Mouse (Mus musculus) megakaryocyte, embryonic 14.5 days (primary cell): ENCODE measurements around the gene Cela3b. TPM values are rescaled to one million over a fixed set of nuclear protein-coding genes. Genes with fewer than 3 reads are reported as not detected.

Experiments used
- H3K27me3 ChIP-seq: replicated peaks from 2 replicates; pipeline ENCODE3; 2012; ENCODE audit warnings: inconsistent platforms
- H3K36me3 ChIP-seq: replicated peaks from 2 replicates; pipeline ENCODE3; 2012; ENCODE audit warnings: low read length, inconsistent platforms, mixed read lengths
- H3K4me1 ChIP-seq: 2 replicates; pipeline ENCODE4 v1.6.1; 2012; ENCODE audit warnings: inconsistent platforms
- H3K4me3 ChIP-seq: replicated peaks from 2 replicates; pipeline ENCODE3; 2012; ENCODE audit warnings: moderate library complexity, mild to moderate bottlenecking, inconsistent platforms
- H3K9me3 ChIP-seq: 2 replicates; pipeline ENCODE4 v1.6.1; 2012; ENCODE audit warnings: inconsistent platforms
- FLI1 ChIP-seq: IDR thresholded peaks from 2 replicates; pipeline ENCODE4 v1.6.1; 2012; ENCODE audit warnings: low read length, inconsistent platforms, mixed read lengths
- GATA1 ChIP-seq: IDR thresholded peaks from 3 replicates; pipeline ENCODE4 v1.6.1; 2012; ENCODE audit warnings: mixed read lengths, low read length, inconsistent platforms, borderline replicate concordance
- polyA plus RNA-seq: library from polyadenylated mRNA; stranded (reverse); fragments of >175 nt; gene quantifications from 2 replicates; pipeline ENCODE4 v1.2.3, GENCODE M21; 2012; ENCODE audit warnings: low replicate concordance; ENCODE audit not compliant: insufficient read depth

Gene Cela3b
- polyA plus RNA-seq, 1 experiment = 0.47 TPM

DNA sequence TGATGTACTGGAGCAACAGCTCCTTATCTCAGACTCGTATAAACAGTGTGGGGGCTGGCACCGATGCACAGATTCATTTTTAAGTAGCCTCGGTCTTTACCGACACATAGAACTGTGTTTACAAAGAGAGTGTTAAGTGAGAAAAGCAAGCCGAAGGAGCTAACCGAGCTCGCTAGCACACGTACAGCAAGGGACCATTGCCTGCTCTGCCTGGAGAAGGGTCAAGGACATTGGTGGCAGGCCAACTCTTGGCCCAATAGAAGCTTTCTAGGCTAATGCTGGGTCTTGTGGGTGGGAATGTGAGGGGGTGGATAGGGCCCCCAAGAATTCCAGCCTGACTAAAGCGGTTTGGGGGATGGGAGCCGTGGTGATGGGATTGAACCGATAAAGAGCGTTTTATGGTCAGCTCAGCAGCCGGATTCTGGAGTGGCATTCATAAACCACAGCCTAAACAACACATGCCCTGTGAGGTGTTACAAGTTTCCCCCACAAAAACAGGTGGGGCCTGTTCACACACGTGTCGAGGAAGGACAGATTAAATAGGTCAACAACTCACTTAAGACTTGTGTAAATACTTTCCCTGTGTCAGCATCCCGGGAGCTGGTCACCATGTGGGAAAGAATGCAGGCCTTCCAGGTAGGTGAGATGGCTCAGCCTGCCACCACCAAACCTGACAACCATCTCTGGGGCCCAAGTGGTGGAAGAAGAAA lies 31.8 kb upstream of the Cela3b start:
- no peak overlapping the region for H3K4me3 ChIP-seq
- H3K27me3 ChIP-seq = peaks cover 55% of the 10 kb centered on the region
- H3K9me3 ChIP-seq = peaks cover 4% of the 10 kb centered on the region
- no peak for TF ChIP-seq GATA1
- no peak for TF ChIP-seq FLI1
- peaks cover 17% of the 10 kb centered on the region for H3K4me1 ChIP-seq
- H3K36me3 ChIP-seq = no peaks in the 10 kb centered on the region

GRCm38 (mm10) chr4:137461217-137461616 lies 30.9 kb upstream of the Cela3b start:
- H3K4me1 ChIP-seq = peaks cover 19% of the 10 kb centered on the region
- no peaks in the 10 kb centered on the region for H3K36me3 ChIP-seq
- no peak for TF ChIP-seq GATA1
- no peak for TF ChIP-seq FLI1
- peaks cover 4% of the 10 kb centered on the region for H3K9me3 ChIP-seq
- H3K27me3 ChIP-seq = peaks cover 56% of the 10 kb centered on the region
- no peak overlapping the region for H3K4me3 ChIP-seq

GRCm38 (mm10) chr4:137460676-137461075 lies 30.3 kb upstream of the Cela3b start:
- Histone ChIP-seq H3K4me1 (peaks cover 17% of the 10 kb centered on the region), H3K9me3 (peaks cover 4% of the 10 kb centered on the region), H3K4me3 (no peak overlapping the region), H3K27me3 (peaks cover 60% of the 10 kb centered on the region), H3K36me3 (no peaks in the 10 kb centered on the region)
- no peak for TF ChIP-seq FLI1
- TF ChIP-seq GATA1 = no peak

DNA sequence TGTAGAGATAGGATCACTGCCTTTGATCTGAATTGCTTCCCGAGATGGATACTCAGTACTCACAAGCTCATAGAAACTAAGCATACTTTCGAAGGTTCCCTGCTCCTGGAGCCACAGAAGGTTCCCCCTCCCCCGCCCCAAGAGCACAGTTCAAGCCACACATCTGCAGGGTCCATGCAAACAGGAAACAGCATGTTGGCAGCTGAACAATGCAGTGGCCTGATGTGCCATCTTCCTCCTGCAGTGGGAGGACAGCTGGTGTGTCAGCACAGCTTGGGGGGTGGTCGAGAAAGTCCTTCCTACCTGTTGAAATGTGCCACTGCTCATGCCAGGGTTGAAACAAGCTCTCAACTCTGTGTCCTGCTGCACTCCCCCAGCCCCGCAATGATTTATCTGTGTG lies 28.5 kb upstream of the Cela3b start:
- H3K9me3 ChIP-seq = peaks cover 4% of the 10 kb centered on the region
- peaks cover 56% of the 10 kb centered on the region for H3K27me3 ChIP-seq
- TF ChIP-seq GATA1 (no peak), FLI1 (no peak)
- H3K4me1 ChIP-seq = peaks cover 17% of the 10 kb centered on the region
- no peaks in the 10 kb centered on the region for H3K36me3 ChIP-seq
- H3K4me3 ChIP-seq = peak overlapping the region; percentile 4

- peaks cover 57% of the 10 kb centered on the region for H3K27me3 ChIP-seq
- peaks cover 17% of the 10 kb centered on the region for H3K4me1 ChIP-seq
- no peaks in the 10 kb centered on the region for H3K36me3 ChIP-seq
- H3K9me3 ChIP-seq = peaks cover 4% of the 10 kb centered on the region
- no peak overlapping the region for H3K4me3 ChIP-seq
- no peak for TF ChIP-seq FLI1
- TF ChIP-seq GATA1 = no peak
Observed at GRCm38 (mm10) chr4:137458310-137458709, 28.0 kb upstream of the Cela3b start.

GRCm38 (mm10) chr4:137457292-137457691 lies 27.0 kb upstream of the Cela3b start:
- Histone ChIP-seq H3K4me1 (peaks cover 17% of the 10 kb centered on the region), H3K36me3 (no peaks in the 10 kb centered on the region), H3K4me3 (no peak overlapping the region), H3K9me3 (peaks cover 4% of the 10 kb centered on the region), H3K27me3 (peaks cover 61% of the 10 kb centered on the region)
- TF ChIP-seq FLI1 (no peak), GATA1 (no peak)

DNA sequence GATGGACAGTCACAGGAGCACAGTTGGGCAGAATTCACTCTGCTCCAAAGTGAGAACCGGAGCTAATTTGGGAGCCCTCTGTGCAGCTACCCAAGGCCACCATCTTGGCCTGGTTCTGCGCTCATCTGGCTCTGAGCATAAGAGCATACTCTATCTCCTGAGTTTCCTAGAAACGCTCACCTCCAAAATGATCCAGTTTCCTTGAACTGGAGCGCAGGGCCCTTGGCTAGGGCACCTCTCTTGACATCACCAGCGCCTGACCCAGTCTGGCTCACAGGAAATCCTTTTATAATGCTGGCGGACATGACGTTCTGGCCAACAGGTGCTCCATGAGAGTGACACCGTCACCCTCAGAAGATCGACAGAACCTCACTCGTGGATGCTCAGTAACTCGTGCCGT lies 26.2 kb upstream of the Cela3b start:
- Histone ChIP-seq H3K36me3 (no peaks in the 10 kb centered on the region), H3K27me3 (peaks cover 56% of the 10 kb centered on the region), H3K4me1 (peaks cover 17% of the 10 kb centered on the region), H3K4me3 (no peak overlapping the region), H3K9me3 (peaks cover 4% of the 10 kb centered on the region)
- TF ChIP-seq FLI1 = no peak
- no peak for TF ChIP-seq GATA1

DNA sequence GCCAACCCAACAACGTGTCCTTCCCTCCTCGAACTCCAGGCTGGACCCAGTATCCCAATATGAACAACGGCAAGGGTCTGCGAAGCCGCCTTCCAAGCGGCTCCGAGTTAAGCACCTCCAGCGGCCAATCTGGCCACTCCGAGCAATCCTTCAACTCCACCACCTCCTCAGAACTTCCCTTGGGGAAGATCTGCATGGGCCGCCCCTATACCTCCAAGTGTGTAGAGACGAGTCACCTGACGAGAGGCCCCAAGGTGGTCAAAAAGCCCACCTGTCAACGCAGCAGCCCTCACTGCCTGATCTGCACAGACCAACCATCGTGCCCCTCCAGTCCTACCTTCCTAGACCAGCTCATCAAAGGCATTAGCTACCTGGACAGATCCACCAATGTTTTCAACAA lies 24.2 kb upstream of the Cela3b start:
- Histone ChIP-seq H3K27me3 (peaks cover 56% of the 10 kb centered on the region), H3K4me1 (peaks cover 22% of the 10 kb centered on the region), H3K9me3 (peaks cover 4% of the 10 kb centered on the region), H3K4me3 (no peak overlapping the region), H3K36me3 (no peaks in the 10 kb centered on the region)
- no peak for TF ChIP-seq FLI1
- no peak for TF ChIP-seq GATA1

- TF ChIP-seq FLI1 = no peak
- no peak for TF ChIP-seq GATA1
- H3K36me3 ChIP-seq = no peaks in the 10 kb centered on the region
- peaks cover 22% of the 10 kb centered on the region for H3K4me1 ChIP-seq
- peaks cover 4% of the 10 kb centered on the region for H3K9me3 ChIP-seq
- H3K27me3 ChIP-seq = peaks cover 53% of the 10 kb centered on the region
- H3K4me3 ChIP-seq = no peak within 1 kb of the TSS
Observed at GRCm38 (mm10) chr4:137453234-137453767, 23.0 kb upstream of the Cela3b start, which contains the start of gene 1700013G24Rik. Gene 1700013G24Rik (plus strand): TSS chr4:137453284.

DNA sequence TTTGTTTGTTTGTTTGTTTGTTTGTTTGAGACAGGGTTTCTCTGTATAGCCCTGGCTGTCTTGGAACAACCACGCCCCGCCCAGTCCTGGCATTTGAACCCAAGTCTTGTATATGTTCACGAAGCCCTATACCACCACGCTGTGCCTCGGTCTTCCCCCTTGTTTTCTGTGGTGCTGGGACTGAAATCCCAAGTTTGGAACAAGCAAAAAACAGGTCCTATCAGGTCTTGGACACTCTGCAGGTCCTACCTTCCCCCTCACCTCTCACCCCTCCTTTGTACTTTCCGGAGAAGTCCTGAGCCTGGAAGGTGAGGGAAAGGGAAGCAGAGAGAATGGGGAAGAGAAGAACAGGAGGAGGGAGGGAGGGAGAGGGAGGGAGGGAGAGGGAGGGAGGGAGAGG lies 21.9 kb upstream of the Cela3b start:
- Histone ChIP-seq H3K4me3 (no peak overlapping the region), H3K36me3 (no peaks in the 10 kb centered on the region), H3K27me3 (peaks cover 58% of the 10 kb centered on the region), H3K9me3 (no peaks in the 10 kb centered on the region), H3K4me1 (peaks cover 27% of the 10 kb centered on the region)
- TF ChIP-seq FLI1 = no peak
- TF ChIP-seq GATA1 = no peak
